Mouse (Mus musculus): ENCODE measurements around the gene Fpgs.

Fpgs gene

DNA sequence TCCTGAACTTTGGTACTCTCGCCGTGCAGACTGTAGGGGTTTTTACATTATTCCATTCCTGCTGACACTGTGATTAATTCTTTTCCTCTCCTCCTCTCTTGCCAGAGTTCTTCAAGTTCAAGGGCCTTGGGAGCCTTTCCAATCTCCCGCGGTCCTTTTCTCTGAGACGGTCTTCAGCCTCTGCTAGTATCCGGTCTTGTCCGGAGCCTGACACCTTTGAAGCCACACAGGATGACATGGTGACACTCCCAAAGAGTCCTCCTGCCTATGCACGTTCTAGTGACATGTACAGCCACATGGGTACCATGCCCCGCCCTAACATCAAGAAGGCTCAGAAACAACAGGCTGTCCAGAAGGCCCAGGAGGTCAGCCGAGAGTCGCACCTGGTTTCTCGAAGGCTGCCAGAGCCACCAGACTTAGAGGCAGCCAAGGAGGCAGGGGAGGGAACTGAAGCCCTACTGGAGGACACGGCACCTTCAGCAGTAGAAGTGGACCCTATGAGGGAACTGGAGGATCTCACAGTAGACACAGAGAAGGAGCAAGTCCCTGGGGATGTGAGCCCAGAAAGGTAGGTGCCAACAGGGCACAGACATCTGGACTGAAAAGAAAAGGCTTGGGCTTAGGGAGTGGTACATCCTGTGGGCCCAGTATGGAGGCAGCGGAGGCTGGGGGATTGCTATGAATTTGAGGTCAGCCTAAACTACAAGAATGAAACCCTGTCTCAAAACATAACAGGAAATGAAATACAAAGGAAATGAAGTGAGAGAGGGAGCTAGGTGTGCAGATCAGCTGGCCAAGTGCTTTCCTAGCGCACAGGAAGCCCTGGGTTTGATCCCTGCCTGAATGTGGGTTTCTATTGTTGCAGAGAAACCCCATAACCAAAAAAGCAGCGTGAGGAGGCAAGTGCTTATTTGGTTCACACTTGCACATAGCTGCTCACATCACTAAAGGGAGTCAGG is 21.2 kb upstream of the Fpgs start:
- DNase-seq (ENCODE audit: low spot score) = no peak

DNA sequence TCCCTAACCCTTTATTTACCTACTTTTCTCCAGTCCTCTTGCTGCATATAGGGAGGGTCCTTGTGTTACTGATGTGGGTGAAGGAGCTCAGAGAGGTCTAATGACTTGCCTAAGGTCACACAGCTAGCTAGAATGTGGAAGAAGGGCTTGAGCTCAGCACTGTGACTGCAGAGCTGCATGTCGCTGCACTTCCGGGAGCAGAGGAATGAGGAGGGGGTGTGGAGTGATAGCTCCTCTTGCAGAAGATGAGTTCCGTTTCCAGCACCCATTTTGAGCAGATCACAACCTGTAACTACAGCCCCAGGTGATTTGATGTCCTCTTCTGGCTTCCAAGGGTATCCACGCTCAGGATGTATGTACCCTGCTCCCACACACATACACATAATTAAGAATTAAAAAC is 20.2 kb upstream of the Fpgs start:
- DNase-seq (ENCODE audit: low spot score) = no peak

DNA sequence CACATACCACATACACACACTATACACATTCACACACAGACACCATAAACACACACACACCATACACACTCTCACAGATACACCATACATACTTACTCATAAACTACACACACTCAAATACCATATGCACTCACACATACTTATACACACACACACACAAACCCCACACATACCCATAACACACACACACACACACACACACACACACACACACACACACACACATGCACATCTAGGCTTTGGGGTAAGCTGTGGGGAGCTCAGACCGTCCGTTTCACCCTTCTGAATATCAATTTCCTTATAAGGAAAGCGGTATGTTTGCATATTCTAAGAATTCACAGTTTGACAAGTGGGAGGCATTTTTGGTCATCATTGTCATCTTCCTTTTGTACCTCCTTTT is 18.6 kb upstream of the Fpgs start:
- DNase-seq (ENCODE audit: low spot score) = no peak

DNA sequence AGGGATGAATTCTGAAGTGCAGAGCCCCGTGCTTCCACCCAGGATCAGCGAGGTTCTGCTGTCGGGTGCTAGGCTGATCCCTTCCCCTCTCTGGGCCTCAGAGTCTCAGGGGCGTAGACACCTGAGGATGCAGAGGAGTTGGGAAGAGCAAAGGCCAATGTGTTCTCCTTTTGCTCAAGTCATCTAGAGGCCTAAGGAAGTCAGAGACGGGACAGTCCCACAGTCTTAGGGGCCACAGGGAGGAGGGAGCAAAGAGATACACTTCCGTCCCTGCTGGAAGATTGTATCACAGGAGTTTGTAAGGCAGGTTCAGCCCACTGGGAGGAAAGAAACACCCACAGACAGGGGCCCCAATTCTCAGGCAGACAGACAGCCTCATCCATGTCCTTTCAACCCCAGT is 18.1 kb upstream of the Fpgs start:
- no peak for DNase-seq (ENCODE audit: low spot score)

DNA sequence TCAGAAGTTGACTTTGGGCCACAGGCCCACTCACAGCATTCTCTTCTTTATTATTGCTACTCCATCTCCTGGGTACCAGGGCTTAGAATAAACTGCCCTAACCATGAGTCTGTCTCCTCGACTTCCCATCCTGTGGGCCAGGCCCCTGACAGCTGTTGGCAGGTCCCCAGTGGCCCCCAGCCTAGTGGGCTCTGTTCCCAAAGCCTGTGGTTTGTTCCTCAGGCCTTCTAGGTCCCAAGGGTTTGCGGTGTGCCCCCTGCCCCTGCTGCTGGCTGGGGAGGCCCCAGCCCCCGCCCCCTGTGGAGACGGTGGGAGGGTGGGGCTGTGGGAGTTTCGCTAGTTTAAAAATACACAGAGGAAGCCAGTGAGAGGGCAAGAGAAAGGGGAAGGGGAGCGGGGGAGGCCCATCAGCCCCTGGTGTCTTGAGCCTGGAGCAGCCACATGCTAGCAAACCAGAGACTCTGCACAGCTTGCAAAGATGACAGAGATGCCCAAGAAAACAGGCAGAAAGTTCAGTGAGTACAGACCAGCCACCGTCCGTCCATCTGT is 16.8 kb upstream of the Fpgs start, which contains the start of gene Sh2d3c:
Gene Sh2d3c, plus strand, starts transcription at position 375 of the 549 bp plus-strand sequence.
- DNase-seq (ENCODE audit: low spot score) = no peak

DNA sequence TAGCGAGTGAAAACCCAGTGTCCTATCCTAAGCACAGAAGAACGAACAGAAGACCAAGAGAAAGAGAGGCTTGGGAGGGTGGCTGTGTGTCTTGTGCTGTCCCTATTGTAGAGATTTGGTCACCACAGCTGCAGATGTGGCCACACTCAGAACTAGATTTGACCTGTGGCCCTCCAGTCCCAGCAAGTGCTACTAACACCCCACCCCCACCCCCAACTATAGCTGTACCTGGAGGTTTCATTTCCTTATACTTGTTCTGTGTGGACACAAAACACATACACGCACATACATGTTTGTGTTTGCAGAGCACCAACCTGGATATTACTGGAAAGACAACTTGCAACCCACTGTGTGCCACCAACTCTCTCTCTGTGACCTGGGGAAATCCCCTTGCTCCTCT is 16.1 kb upstream of the Fpgs start:
- no peak for DNase-seq (ENCODE audit: low spot score)

DNA sequence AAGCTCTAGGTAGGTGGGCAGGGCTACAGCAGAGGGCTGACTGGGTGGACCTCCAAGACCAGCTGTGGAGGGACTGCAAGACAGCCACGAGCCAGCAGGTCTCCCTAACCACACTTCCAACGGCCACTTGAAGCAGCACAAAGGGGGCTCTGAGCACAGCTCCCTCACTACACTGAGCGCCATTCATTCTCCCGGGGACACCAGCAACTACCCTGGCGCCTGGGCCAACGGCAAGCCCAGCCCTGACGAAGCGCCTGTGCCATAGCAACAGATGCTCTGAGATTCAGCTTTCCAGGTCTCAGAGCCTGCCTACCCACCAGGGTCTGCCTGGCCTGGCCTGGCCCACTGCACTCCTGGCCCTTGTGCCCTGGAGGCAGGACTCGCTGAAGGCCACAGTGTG is 14.8 kb upstream of the Fpgs start:
- no peak for DNase-seq (ENCODE audit: low spot score)

DNA sequence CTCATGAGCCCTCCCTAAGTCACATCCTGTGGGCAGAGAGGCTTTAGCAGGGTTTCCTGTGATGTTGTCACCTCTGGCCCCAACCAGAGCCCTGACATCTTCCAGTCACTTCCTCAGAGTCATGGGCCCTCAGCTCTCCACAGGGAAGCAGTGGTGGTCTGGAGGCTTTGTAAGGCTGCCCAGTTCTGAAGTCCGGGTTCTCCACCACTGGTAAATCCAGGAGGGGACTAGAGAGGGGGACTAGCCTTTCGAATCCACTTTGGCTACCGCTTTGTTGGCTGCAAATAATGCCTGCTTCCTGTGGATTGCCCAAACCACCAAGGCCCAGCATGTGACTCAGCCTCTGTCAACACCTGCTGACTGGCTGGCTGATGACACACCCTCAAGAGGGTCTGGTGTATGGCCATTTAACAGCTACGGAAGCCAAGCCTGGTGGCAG is 11.1 kb upstream of the Fpgs start:
- DNase-seq (ENCODE audit: low spot score) = no peak

DNA sequence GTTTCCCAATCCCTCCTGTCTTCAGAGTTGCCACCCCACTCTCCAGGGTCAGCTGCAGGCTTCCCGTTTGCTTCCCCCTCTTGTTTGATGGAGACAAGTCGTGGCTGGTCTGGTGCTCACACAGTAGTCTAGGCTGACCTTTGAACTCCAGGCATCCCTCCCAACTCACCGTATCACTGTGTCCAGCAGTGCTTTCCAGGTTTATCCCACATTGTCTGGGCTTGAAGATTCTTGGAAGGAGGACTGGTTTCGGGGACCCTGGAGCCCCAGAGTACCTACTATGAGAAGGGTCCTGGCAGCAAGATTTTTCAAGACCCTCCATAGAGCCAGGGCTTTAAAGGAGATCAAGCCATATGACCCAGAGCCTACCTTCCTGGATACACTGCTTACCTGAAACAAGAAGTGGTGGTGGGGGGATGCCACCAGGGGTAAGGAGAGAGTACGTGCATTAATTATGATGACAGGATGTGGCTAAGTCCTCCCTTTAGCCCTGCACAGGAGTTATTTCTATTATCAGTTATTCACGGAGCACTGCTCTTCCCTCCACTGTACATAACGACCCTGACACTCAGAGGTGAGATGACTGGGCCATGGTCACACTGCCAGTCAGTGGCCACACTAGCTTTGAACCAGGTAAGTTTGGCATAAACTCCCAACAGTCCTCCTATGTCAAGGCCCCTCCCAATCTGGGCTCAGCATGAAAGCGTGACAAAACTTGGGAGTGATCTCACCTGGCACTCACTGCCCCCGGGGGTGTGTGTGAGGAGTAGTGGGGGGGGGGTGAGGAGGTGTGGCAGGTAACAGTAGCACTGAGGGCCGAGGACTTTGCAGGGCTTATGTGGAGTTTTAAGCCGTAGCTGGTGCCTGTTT is 10.4 kb upstream of the Fpgs start:
- DNase-seq (ENCODE audit: low spot score) = no peak

DNA sequence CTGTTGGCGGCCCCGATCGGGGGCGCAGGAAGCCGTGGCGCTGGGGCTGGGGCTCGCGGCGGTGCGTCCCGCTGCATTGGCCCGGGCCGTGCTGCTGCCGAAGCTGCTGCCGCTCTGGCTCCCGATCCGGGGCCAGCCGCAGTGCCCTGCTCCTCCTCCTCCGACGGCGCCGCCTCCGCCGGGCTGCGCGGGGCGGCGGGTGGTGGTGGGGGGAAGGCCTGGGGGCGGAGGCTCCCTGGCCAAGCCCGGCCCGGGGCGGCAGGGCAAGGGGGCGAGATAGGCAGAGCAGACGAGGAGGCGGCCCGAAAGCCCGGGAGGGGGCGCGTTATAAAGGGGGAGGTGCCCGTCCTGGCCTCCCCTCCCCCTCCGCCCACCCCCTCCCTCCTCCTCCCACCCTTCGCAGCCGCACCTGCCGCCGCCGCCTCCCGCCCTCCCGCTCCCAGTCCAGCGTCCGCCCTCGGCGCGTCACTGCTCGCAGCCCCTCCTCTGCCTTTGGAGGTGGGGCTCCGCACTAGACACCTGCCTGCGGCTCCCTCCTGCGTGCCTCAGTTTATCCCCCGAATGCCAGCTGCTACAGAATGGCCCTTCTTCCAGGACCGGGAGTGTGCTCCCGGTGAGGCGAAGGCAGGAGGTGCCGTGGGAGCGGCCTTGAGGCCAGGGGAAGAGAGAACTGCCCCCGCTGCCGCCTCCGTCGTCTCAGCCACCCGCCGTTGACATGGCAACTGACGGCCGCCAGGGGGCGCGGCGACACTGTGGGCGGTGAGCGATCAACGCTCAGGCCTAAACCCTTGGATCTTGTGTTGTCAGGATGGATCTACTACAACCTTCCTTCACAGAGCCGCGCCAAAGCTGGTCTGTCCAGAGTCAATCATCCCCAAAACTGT is 9.2 kb upstream of the Fpgs start, which contains the start of gene Cdk9:
Gene Cdk9, minus strand, starts transcription at position 143 of the 884 bp plus-strand sequence.
- DNase-seq (ENCODE audit: low spot score) = peak; percentile 88

DNA sequence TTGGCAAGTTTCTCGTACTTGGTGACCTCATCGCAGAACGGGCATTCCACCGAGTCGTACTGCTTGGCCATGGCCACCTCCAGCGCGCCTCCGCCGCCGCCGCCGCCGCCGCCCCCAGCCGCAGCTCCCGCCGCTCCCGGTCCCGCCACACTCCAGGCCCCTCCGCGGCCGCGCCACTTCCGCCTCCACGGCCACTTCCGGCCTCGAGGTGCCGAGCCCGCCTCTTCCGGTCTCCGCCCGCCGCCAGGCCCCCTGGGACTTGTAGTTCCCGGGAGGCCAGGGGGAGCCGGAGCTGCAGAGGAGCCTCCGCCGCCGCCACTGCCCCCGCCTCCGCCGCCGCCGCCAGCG is 8.6 kb upstream of the Fpgs start:
- peak; percentile 89 for DNase-seq (ENCODE audit: low spot score)

DNA sequence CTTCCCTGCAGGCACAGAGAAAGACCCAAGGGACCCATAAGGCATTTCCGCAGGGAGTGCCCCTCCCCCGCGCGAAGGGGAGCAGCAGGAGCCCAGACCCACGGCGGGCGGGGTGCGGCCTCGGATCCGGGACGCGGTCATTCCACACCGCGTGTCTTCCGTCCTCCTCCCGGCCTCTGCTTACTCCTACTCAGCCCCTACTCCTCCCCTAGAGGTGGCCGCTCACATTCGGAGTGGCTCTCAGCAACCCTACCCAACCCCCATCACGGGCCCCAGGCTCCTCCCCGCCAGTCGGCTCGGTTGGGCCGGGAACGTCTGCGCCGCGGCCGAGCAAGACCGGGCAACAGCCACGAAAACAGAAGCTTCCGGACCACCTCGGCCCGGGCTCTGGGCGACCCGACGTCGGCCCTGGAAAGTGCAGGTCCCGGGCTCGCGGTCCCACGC is 8.2 kb upstream of the Fpgs start:
- DNase-seq (ENCODE audit: low spot score) = peak; percentile 53

DNA sequence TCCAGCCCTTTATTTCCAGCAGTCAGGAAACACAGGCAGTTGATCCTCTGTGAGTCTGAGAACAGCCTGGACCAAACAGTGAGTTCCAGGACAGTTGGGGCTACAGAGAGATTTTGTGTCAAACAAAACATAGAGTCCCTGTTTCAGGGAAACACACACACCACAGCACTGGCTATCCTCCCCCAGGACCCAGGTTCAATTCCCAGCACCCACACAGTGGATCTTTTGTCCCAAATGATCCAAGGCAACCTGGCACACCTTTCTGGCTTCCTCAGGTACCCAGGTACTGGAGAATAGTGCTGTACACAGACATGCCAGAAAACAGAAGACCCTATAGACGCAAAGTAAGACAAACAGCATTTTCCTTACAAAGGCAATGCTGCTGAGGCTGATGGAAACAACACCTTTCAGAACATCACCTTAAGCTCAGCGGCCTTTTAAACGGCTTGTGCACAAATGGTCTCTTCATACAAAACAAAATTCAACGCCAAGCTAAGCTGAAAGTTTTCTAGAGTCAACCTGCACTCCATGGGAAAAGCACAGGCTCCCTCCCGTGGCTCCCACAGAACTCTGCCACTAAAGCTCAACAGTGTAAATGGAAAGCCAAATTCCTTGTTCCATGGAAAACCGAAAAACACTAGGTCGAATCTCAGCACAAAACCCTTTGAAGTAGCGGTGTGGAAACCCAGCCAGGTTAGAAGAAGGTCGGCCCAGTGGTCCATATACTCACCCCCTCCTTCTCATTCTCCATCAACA is 7.5 kb upstream of the Fpgs start:
- no peak for DNase-seq (ENCODE audit: low spot score)

DNA sequence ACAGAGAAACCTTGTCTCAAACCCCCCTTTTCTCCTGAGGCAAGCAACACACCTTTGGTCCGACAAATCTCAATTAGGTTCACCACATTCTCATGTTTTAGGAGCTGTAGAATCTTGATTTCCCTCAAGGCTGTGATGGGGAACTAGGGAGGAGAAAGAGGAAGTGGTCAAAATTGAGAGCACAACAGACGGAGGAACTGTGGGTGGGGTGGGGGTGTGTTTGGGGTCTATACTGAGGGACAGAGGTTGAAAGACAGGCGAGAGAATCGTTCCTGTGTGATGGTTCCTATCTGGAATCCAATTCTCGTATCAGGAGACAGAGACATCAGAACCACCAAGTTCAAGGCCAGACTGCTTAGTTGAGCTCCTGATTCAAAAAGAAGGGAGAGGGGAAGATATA is 6.5 kb upstream of the Fpgs start:
- DNase-seq (ENCODE audit: low spot score) = no peak

DNA sequence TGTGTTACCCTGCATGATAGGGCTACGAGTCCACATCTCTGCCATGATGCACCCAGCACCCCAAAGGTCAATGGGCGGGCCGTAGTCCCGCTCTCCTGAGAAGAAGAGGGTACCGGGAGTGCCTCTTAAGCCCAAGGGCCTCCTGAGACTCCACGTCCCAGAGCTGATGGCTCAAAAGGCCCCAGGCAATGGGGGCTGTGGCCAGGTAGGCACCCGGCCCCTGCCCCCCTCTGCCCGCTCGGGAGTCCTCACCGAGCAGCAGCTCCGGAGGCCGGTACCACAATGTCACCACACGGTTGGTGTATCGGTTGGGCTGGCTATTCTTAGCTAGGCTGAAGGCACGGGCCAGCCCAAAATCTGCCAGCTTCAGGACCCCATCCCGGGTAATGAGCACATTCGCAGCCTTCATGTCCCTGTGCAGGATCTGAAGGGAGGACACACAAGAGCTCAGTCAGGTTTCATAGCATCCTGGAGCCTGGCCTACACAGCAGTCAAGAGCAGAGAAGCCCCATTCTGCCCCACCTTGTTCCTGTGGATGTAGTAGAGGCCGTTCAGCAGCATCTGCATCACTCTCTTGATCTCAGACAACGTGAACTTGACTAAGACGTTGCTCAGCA is 5.7 kb upstream of the Fpgs start:
- DNase-seq (ENCODE audit: low spot score) = no peak

DNA sequence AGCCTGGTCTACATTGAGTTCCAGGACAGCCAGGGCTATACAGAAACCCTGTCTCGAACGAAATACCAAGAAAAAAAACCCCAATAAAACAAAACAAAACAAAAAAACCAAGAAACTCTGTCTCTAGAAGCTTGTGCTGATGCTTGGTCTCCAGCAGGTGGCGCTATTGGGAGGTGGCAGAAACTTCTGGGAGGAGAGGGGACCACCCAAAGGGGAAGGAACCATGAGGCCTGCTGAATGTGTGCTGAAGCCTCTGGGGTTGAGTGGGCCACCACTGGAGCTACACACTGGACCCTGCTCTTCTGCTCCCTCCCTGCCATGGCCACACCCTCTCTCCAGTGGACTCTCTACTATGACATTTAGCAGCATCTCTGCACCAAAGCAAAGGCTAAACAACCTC is 4.7 kb upstream of the Fpgs start:
- no peak for DNase-seq (ENCODE audit: low spot score)

DNA sequence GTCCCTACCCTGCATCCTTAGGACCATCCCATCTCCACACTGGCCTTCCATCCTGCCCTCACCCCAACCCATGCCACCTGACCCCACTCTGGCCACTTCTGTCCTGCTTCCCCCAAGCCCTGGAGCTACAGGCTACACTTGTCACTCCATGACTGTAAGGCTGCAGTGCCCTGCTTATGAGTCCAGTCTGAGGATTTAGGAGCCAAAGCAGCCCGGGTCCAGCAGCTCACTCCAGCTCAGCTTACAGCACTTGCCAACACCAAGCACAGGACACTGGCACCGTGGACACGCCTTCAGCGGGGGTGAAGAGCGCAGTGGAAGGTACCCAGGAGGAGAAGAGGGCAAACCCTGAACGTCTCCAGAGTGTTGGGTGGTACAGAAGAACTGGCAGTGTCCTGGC is 3.0 kb upstream of the Fpgs start:
- no peak for DNase-seq (ENCODE audit: low spot score)

DNA sequence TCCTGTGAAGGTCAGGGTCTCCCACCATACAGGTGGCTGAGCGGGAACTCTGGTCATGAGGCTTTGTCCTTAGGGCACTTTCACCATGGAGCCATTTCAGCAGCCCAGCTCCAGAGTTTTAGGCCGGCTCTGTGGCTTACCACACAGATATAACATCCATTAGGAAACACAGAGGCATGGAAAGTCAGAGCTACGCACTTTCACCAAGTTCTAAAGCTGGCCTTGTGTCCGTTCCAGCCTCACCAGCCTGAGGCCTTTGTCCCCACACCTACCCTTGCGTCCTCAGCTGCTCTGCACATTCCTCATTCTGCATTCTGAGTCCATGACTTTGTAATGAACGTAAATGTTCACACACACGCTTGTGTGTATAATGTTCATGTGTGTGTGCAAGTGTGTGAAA is 1.1 kb upstream of the Fpgs start:
- no peak for DNase-seq (ENCODE audit: low spot score)

DNA sequence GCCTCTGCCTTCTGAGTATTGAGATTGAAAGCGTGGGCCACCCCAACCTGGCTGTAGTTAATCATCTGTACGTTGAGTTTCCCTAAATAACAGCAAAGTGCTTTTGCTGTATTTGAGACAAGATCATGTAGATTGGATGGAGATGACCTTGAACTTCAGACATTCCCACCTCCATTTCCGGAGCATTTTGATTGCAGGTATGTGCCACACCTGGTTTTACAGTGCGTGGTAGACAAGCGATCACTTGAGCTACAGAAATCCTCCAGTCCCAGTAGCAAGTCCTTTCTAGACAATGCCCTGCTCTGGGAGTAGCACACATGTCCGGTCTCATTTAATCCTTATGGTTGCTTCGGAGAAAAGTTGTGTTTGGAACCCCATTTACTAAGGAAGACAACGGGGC is 899 bp downstream of the Fpgs start:
- no peak for DNase-seq (ENCODE audit: low spot score)

DNA sequence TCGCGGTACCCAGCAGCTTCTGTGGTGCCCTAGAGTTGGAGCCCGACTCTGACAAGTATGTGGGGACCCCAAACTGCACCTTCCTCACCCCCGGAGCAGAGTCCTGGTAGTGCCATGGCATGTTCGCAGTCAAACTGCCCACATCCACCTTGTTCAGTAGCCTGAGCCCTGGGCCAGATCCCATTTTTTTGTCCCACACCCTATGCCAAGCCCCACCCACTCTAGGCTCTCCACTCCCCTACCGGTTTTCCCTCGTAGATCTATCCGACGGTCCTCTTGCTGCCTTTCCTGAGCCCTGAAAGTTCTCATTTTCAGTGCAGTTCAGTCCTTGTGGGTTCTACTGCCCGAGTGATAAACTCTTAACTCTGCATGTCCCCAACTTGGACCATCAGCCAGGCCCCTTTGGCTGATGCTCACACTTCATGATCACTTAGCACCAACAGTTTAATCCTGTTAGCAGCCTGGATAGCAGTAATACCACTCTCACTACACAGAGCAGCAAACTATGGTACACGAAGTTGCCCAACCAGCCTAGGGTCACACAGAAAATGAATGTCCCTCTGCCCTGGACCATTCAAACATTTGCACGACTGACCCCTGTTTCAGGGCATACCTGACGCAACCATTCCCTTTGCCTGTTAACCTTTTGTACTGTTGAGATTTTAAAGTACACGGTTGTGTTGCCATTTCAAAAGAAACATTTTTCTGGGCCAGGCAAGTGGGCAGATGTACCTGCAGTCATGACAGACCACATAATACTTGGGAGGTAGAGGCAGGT is 2.8 kb downstream of the Fpgs start:
- no peak for DNase-seq (ENCODE audit: low spot score)
